Mouse (Mus musculus): Measurements from ENCODE around the gene Gm3045. TPM values are rescaled to one million over a fixed set of nuclear protein-coding genes. Genes with fewer than 3 reads are reported as not detected.

Gm3045 gene
- total RNA-seq, 2 experiments from 2014 or later, result not detected

DNA sequence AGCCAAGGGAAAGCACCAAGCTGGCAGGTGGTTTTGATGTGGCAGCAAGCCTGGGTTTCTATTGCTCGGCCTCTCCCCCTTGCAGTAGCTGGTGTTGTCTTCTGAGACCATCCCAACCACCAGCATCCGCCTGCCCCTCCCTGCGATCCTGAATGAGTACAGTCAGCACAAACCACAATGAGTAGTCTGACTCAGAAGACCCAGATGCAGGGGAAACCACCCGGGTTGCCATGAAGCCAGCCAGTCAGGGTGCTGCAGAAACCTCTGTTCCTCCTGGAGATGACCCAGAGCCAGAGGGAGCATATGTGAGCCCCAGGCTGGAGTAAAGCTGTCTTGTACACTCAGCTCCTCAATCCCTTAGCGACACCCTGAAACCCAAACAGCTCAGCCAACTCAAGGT lies 50.4 kb downstream of the Gm3045 start:
- DNase-seq (ENCODE audit: low spot score in 2 of 2), result peak in 1 of 2 experiments; percentile 20
- intact Hi-C loops (cut with DNase I), result loop anchor here (5.0 to 10.0 kb wide), 4 partner anchors 178 to 786 kb away; partner anchors contain the start of gene Gm45623

DNA sequence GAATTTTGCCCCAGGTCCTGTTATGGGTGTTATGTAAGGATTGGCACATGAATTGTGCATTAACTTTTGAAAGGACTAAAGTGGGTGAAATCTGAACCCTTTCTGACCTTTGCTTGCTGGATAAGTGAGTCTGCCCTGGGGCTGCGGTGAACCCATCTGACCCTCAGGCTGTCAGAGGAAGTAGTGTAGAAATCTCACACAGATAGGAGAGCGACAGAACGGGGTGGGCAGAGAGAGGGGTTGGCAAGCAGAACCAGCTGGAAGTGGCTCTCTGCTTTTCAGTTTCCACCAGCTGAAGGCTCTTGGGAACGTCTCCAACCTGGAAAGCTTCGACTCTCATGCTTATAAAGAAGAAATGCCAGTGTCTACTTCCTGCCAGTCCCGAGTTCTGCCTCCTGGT lies 50.9 kb downstream of the Gm3045 start:
- peak; percentile 67 to 82 for DNase-seq (ENCODE audit: low spot score in 2 of 2)
- intact Hi-C loops (cut with DNase I), result loop anchor here (5.0 to 10.0 kb wide), 4 partner anchors 178 to 785 kb away; partner anchors contain the start of gene Gm45623

- intact Hi-C loops (cut with DNase I), result loop anchor here (5.0 to 10.0 kb wide), 4 partner anchors 177 to 784 kb away; partner anchors contain the start of gene Gm45623
- no peak for DNase-seq (ENCODE audit: low spot score in 2 of 2)
Observed at GRCm38 (mm10) chr13:56478027-56478426, 51.6 kb downstream of the Gm3045 start.

DNA sequence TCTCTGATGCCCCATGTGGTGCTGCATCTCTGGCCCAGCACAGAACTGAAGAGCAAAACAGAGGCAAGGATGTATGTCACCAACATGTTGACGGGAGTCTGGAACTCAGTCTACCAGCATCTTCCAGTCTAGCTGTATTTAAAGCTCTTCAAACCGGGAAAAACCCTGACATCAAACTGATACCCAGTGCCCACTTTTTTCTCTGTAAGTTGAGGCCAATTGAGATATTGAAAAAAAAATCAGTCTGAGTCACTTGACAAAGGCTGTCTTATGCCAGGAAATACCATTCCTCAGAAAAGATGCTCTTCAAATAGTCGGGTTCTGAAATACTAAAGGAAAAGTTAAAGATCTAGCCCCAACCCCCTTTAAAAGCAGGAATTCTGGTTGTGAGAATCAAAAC lies 55.8 kb downstream of the Gm3045 start, which contains the start of gene Il9:
Il9 (minus strand) TSS at position 101 of the 400 bp plus-strand sequence.
- intact Hi-C loops (cut with DNase I), result no loop called here
- DNase-seq (ENCODE audit: low spot score in 2 of 2), result no peak

Other genes with a start within 250 kb of the Gm3045 start
- gene Tifab, start 247.7 kb upstream of the Gm3045 start, total RNA-seq (2021), result 1 to 10 TPM; 1.5 to 1.8 TPM
- not detected for gene Neurog1, start 174.4 kb upstream of the Gm3045 start, total RNA-seq (2021)
- 100 to 1,000 TPM; 125 to 136 TPM for gene Cxcl14, start 130.0 kb upstream of the Gm3045 start, total RNA-seq (2021)
- gene Slc25a48, start 11.8 kb downstream of the Gm3045 start, total RNA-seq (2021), result under 1 TPM; 0.08 to 0.13 TPM
- not detected for gene Il9, start 55.7 kb downstream of the Gm3045 start, total RNA-seq (2021)
- gene Fbxl21, start 95.9 kb downstream of the Gm3045 start, total RNA-seq (2021), result 1 to 10 TPM; 3.1 to 4.0 TPM
- not detected for gene Lect2, start 121.9 kb downstream of the Gm3045 start, total RNA-seq (2021)
- gene Tgfbi, start 182.9 kb downstream of the Gm3045 start, total RNA-seq (2021), result 1 to 10 TPM; 3.5 TPM

All from left cerebral cortex, postnatal 14 days (tissue).